Comparison of ENCODE assay signal across 14 mouse cellular contexts in genomic region chr2:152985582-152985981, GRCm38 (mm10). TPM values are rescaled to one million over a fixed set of nuclear protein-coding genes. Genes with fewer than 3 reads are reported as not detected.
DNase-seq lines count a peak whose midpoint lies in the region; ATAC-seq and TF ChIP-seq lines count a peak whose summit lies in the region.
"Had no signal": no experiment of that assay in that cellular context is flagged by ENCODE, and none has a peak within 500 bp of the region (broad histone marks: within the 10 kb centered on the region; RNA-seq: fewer than 3 reads in every experiment).

No protein-coding gene starts in this region.

- TF ChIP-seq CTCF in layer of hippocampus, adult 2 months (conservative IDR thresholded peaks at IDR 0.05) = no peak

- H3K27me3 ChIP-seq in forebrain, embryonic 15.5 days = no peaks in the 10 kb centered on the region
- H3K27me3 ChIP-seq in kidney, embryonic 15.5 days = no peaks in the 10 kb centered on the region
- H3K27me3 ChIP-seq: liver, embryonic 13.5 days had no signal

- 16% methylated on average over 1 of the region's 1 CpGs for WGBS in forebrain, embryonic 15.5 days
- WGBS in kidney, embryonic 15.5 days = 14% methylated on average over 1 of the region's 1 CpGs

- H3K4me2 ChIP-seq in forebrain, embryonic 15.5 days (replicated peaks) = no peak overlapping the region
- no peak overlapping the region for H3K4me2 ChIP-seq in kidney, embryonic 15.5 days
- H3K4me2 ChIP-seq: liver, embryonic 13.5 days had no signal

- H3K36me3 ChIP-seq in forebrain, embryonic 15.5 days = no peaks in the 10 kb centered on the region
- H3K36me3 ChIP-seq in kidney, embryonic 15.5 days = no peaks in the 10 kb centered on the region
- H3K36me3 ChIP-seq: liver, embryonic 13.5 days had no signal

- H3K9ac ChIP-seq in forebrain, embryonic 15.5 days (replicated peaks) = no peak overlapping the region
- no peak overlapping the region for H3K9ac ChIP-seq in kidney, embryonic 15.5 days
- H3K9ac ChIP-seq: liver, embryonic 13.5 days had no signal

- no peaks in the 10 kb centered on the region for H3K9me3 ChIP-seq in forebrain, embryonic 15.5 days
- H3K9me3 ChIP-seq in kidney, embryonic 15.5 days (replicated peaks) = no peaks in the 10 kb centered on the region
- H3K9me3 ChIP-seq: liver, embryonic 13.5 days had no signal

- H3K4me1 ChIP-seq in forebrain, embryonic 15.5 days = peaks cover 5% of the 10 kb centered on the region
- no peaks in the 10 kb centered on the region for H3K4me1 ChIP-seq in kidney, embryonic 15.5 days
- H3K4me1 ChIP-seq: liver, embryonic 13.5 days had no signal

- peak; percentile 17 to 24 for DNase-seq in layer of hippocampus, adult 2 months (ENCODE audit: low spot score in 2 of 2)
- no peak for DNase-seq in layer of hippocampus, postnatal 36 days
- DNase-seq in Muller cell, postnatal 12 days (ENCODE audit: inconsistent ontology term) = peak; percentile 20
- DNase-seq in layer of hippocampus, postnatal 14 days (ENCODE audit: low spot score in 2 of 2) = peak; percentile 16 to 26
- no peak for DNase-seq in embryo, embryonic 10 days (ENCODE audit: low spot score)
- no peak for DNase-seq in kidney, postnatal 4 days
- DNase-seq: embryo, embryonic 11 days; kidney, adult 2 months; liver, embryonic 13.5 days; thymus, postnatal 4 days had no signal

- no peak overlapping the region for H3K27ac ChIP-seq in layer of hippocampus, adult 2 months
- peak overlapping the region; percentile 31; the same call in 1 of the 2 replicates for H3K27ac ChIP-seq in forebrain, embryonic 15.5 days (replicated peaks)
- no peak overlapping the region for H3K27ac ChIP-seq in kidney, embryonic 15.5 days
- H3K27ac ChIP-seq: liver, embryonic 13.5 days had no signal

- no peak overlapping the region for H3K4me3 ChIP-seq in layer of hippocampus, adult 2 months
- H3K4me3 ChIP-seq in forebrain, embryonic 15.5 days = no peak overlapping the region
- H3K4me3 ChIP-seq in kidney, embryonic 15.5 days (replicated peaks) = no peak overlapping the region
- H3K4me3 ChIP-seq: liver, embryonic 13.5 days had no signal

- peak; percentile 92 for ATAC-seq in forebrain, embryonic 15.5 days (replicated peaks)
- no peak for ATAC-seq in kidney, embryonic 15.5 days (replicated peaks; ENCODE audit: low FRiP score)

RNA-seq across cellular contexts. Expression of gene Ttll9, which starts 23.3 kb away (rescaled TPM):
- 1 to 10 TPM in 1 of 2 experiments, under 1 TPM in 1; 0.79 to 1.5 TPM for total RNA-seq in layer of hippocampus, adult 2 months (2021)
- total RNA-seq in layer of hippocampus, postnatal 36 days (2021) = 1 to 10 TPM; 1.0 TPM
- 2.3 and 3.0 TPM in 2 replicates for polyA plus RNA-seq in forebrain, embryonic 15.5 days (2015; fragmentation: Nextera tagmentation; extraction: Ambion mirVana)
- 1 to 10 TPM; 1.7 to 3.0 TPM for total RNA-seq in layer of hippocampus, postnatal 14 days (2021)
- polyA plus RNA-seq in kidney, embryonic 15.5 days (2015; fragmentation: Nextera tagmentation; extraction: Ambion mirVana) = 1.1 and 1.6 TPM in 2 replicates

RNA-seq across cellular contexts. Expression of gene Pdrg1, which starts 29.6 kb away (rescaled TPM):
- total RNA-seq in layer of hippocampus, adult 2 months (2021) = 10 to 100 TPM; 37.0 to 41.7 TPM
- 10 to 100 TPM; 36.7 to 44.0 TPM for total RNA-seq in layer of hippocampus, postnatal 36 days (2021)
- 188 and 189 TPM in 2 replicates for polyA plus RNA-seq in forebrain, embryonic 15.5 days (2015; fragmentation: Nextera tagmentation; extraction: Ambion mirVana)
- 10 to 100 TPM; 34.0 to 37.4 TPM for total RNA-seq in layer of hippocampus, postnatal 14 days (2021)
- polyA plus RNA-seq in kidney, embryonic 15.5 days (2015; fragmentation: Nextera tagmentation; extraction: Ambion mirVana) = 111 and 112 TPM in 2 replicates

RNA-seq across cellular contexts. Expression of gene Dusp15, which starts 34.1 kb away (rescaled TPM):
- total RNA-seq in layer of hippocampus, adult 2 months (2021) = 10 to 100 TPM in 1 of 2 experiments, 1 to 10 TPM in 1; 9.3 to 11.9 TPM
- total RNA-seq in layer of hippocampus, postnatal 36 days (2021) = 10 to 100 TPM; 10.7 to 11.1 TPM
- 7.1 and 7.3 TPM in 2 replicates for polyA plus RNA-seq in forebrain, embryonic 15.5 days (2015; fragmentation: Nextera tagmentation; extraction: Ambion mirVana)
- 10 to 100 TPM; 26.1 to 27.1 TPM for total RNA-seq in layer of hippocampus, postnatal 14 days (2021)
- polyA plus RNA-seq in kidney, embryonic 15.5 days (2015; fragmentation: Nextera tagmentation; extraction: Ambion mirVana) = 3.0 and 3.1 TPM in 2 replicates
- polyA plus RNA-seq: heart, postnatal 0 days; liver, embryonic 13.5 days had no signal

RNA-seq across cellular contexts. Expression of gene Xkr7, which starts 46.1 kb away (rescaled TPM):
- 1 to 10 TPM; 2.0 TPM for total RNA-seq in layer of hippocampus, adult 2 months (2021)
- 1 to 10 TPM; 1.8 to 1.9 TPM for total RNA-seq in layer of hippocampus, postnatal 36 days (2021)
- 1.9 and 2.0 TPM in 2 replicates for polyA plus RNA-seq in forebrain, embryonic 15.5 days (2015; fragmentation: Nextera tagmentation; extraction: Ambion mirVana)
- total RNA-seq in layer of hippocampus, postnatal 14 days (2021) = 1 to 10 TPM; 3.3 TPM
- not detected in 2 replicates for polyA plus RNA-seq in kidney, embryonic 15.5 days (2015; fragmentation: Nextera tagmentation; extraction: Ambion mirVana)
- polyA plus RNA-seq: heart, postnatal 0 days; kidney, adult 2 months; liver, embryonic 13.5 days; stomach, embryonic 16.5 days had no signal

RNA-seq across cellular contexts. Expression of gene Foxs1, which starts 52.6 kb away (rescaled TPM):
- total RNA-seq in layer of hippocampus, adult 2 months (2021) = under 1 TPM; 0.37 to 0.84 TPM
- total RNA-seq in layer of hippocampus, postnatal 36 days (2021) = under 1 TPM; 0.35 to 0.68 TPM
- 3.2 and 4.4 TPM in 2 replicates for polyA plus RNA-seq in forebrain, embryonic 15.5 days (2015; fragmentation: Nextera tagmentation; extraction: Ambion mirVana)
- total RNA-seq in layer of hippocampus, postnatal 14 days (2021) = 1 to 10 TPM; 1.3 to 1.7 TPM
- 5.1 and 6.9 TPM in 2 replicates for polyA plus RNA-seq in kidney, embryonic 15.5 days (2015; fragmentation: Nextera tagmentation; extraction: Ambion mirVana)

Comparison
In these comparisons a context has a peak if more than half of its experiments do, and no peak if none do; other contexts are left out.
1. DNase-seq: peak in layer of hippocampus, adult 2 months (2 of 2), Muller cell, postnatal 12 days (single experiment) and layer of hippocampus, postnatal 14 days (2 of 2); none in layer of hippocampus, postnatal 36 days (0 of 2), embryo, embryonic 10 days (single experiment) and kidney, postnatal 4 days (0 of 2).